Mouse (Mus musculus) thymus, postnatal 25 days (tissue): ENCODE data around the gene Spopl.
"Not testable (repeated sequence)": the region's sequence is repeated elsewhere in the genome, so short reads cannot be mapped to it uniquely, and the experiment has no call there.

ENCODE experiments used
- DNase-seq: peaks from one replicate; pipeline ENCODE4 v3.0.0; 2022

Spopl gene

GRCm38 (mm10) chr2:23571302-23572156 is at the start of gene Spopl:
Gene Spopl (minus strand): TSS chr2:23572106.
- peak; percentile 82 for DNase-seq

GRCm38 (mm10) chr2:23620128-23620527 is 48.2 kb upstream of the Spopl start:
- DNase-seq, result no peak

GRCm38 (mm10) chr2:23617989-23618388 is 46.1 kb upstream of the Spopl start:
- DNase-seq, result no peak

- DNase-seq, result no peak
Measured at GRCm38 (mm10) chr2:23605391-23605790, 33.5 kb upstream of the Spopl start.

- no peak for DNase-seq
Measured at GRCm38 (mm10) chr2:23588769-23589168, 16.9 kb upstream of the Spopl start.

GRCm38 (mm10) chr2:23572157-23572532 is 239 bp upstream of the Spopl start:
- DNase-seq, result not testable (repeated sequence)

GRCm38 (mm10) chr2:23570563-23570962 is 1.3 kb downstream of the Spopl start:
- DNase-seq, result no peak

GRCm38 (mm10) chr2:23568775-23569174 is 3.1 kb downstream of the Spopl start:
- DNase-seq, result no peak

- no peak for DNase-seq
Measured at GRCm38 (mm10) chr2:23565081-23565801, 6.7 kb downstream of the Spopl start.

- DNase-seq, result no peak
Measured at GRCm38 (mm10) chr2:23562898-23563297, 9.0 kb downstream of the Spopl start.

GRCm38 (mm10) chr2:23559186-23559585 is 12.7 kb downstream of the Spopl start:
- DNase-seq, result no peak

GRCm38 (mm10) chr2:23551235-23551634 is 20.7 kb downstream of the Spopl start:
- no peak for DNase-seq

- no peak for DNase-seq
Measured at GRCm38 (mm10) chr2:23547220-23547619, 24.7 kb downstream of the Spopl start.

GRCm38 (mm10) chr2:23539967-23540366 is 31.9 kb downstream of the Spopl start:
- DNase-seq, result no peak

GRCm38 (mm10) chr2:23527717-23528116 is 44.2 kb downstream of the Spopl start:
- DNase-seq, result not testable (repeated sequence)

GRCm38 (mm10) chr2:23505141-23505540 is 66.8 kb downstream of the Spopl start:
- no peak for DNase-seq

GRCm38 (mm10) chr2:23481715-23482114 is 90.2 kb downstream of the Spopl start:
- DNase-seq, result no peak

- no peak for DNase-seq
Measured at GRCm38 (mm10) chr2:23467471-23467870, 104.4 kb downstream of the Spopl start.

GRCm38 (mm10) chr2:23457452-23457851 is 114.5 kb downstream of the Spopl start:
- DNase-seq, result no peak
